Mouse (Mus musculus) adrenal gland (tissue): Measurements from ENCODE around the gene Qsox1.

Experiments used
- intact Hi-C: fragments of 180-260 bp; cut with DNase I; formaldehyde crosslinking; loops from one replicate; pipeline ENCODE4 v1.15.1; 2025

The Qsox1 gene

GRCm38 (mm10) chr1:155747911-155748310, 64.8 kb downstream of the Qsox1 start:
- intact Hi-C loops = no loop called here

GRCm38 (mm10) chr1:155747011-155747410, 65.7 kb downstream of the Qsox1 start:
- intact Hi-C loops = no loop called here

- intact Hi-C loops = no loop called here
Observed at GRCm38 (mm10) chr1:155742411-155743363, 70.0 kb downstream of the Qsox1 start.

GRCm38 (mm10) chr1:155741988-155742387, 70.7 kb downstream of the Qsox1 start:
- intact Hi-C loops = no loop called here

GRCm38 (mm10) chr1:155741378-155741945, 71.2 kb downstream of the Qsox1 start:
- intact Hi-C loops = no loop called here

- intact Hi-C loops = no loop called here
Observed at GRCm38 (mm10) chr1:155740622-155741377, 71.9 kb downstream of the Qsox1 start.

GRCm38 (mm10) chr1:155737809-155738383, 74.8 kb downstream of the Qsox1 start:
- intact Hi-C loops = no loop called here

- intact Hi-C loops = no loop called here
Observed at GRCm38 (mm10) chr1:155737017-155737808, 75.5 kb downstream of the Qsox1 start.

- intact Hi-C loops = no loop called here
Observed at GRCm38 (mm10) chr1:155736096-155736825, 76.4 kb downstream of the Qsox1 start.

- intact Hi-C loops = no loop called here
Observed at GRCm38 (mm10) chr1:155731156-155731555, 81.5 kb downstream of the Qsox1 start.

GRCm38 (mm10) chr1:155729113-155729795, 83.4 kb downstream of the Qsox1 start:
- intact Hi-C loops = no loop called here

GRCm38 (mm10) chr1:155727830-155728229, 84.9 kb downstream of the Qsox1 start:
- intact Hi-C loops = no loop called here
